Mouse (Mus musculus) E14TG2a.4 (cell line): ENCODE results near the gene Lzts3.

Experiments used
- H3K27me3 ChIP-seq: 2 replicates; pipeline ENCODE4 v1.6.1; 2014; ENCODE audit warnings: low read length, control low read depth; ENCODE audit not compliant: insufficient read depth
- H3K36me3 ChIP-seq: 2 replicates; pipeline ENCODE4 v1.6.1; 2014; ENCODE audit warnings: low read length, control low read depth; ENCODE audit not compliant: insufficient read depth
- H3K4me1 ChIP-seq: replicated peaks from 2 replicates; pipeline ENCODE4 v1.6.1; 2014; ENCODE audit warnings: low read depth, low read length, control low read depth
- H3K4me3 ChIP-seq: replicated peaks from 2 replicates; pipeline ENCODE4 v1.5.1; 2014; ENCODE audit warnings: mild to moderate bottlenecking, low read length
- H3K9me3 ChIP-seq: 2 replicates; pipeline ENCODE4 v1.6.1; 2014; ENCODE audit warnings: low read length, control low read depth
- CTCF ChIP-seq: conservative IDR thresholded peaks from 2 replicates; pipeline ENCODE4 v1.5.1; 2014; ENCODE audit warnings: low read length
- NANOG ChIP-seq: IDR thresholded peaks from 2 replicates; pipeline ENCODE4 v1.6.1; 2014; ENCODE audit warnings: borderline replicate concordance, low read length, mixed read lengths
- POU5F1 ChIP-seq: IDR thresholded peaks from 2 replicates; pipeline ENCODE4 v1.6.1; 2014; ENCODE audit warnings: low read length, borderline replicate concordance

Gene Lzts3

GRCm38 (mm10) chr2:130632416-130632815 lies 10.2 kb downstream of the Lzts3 start:
- H3K36me3 ChIP-seq = peaks cover 9% of the 10 kb centered on the region
- H3K4me3 ChIP-seq = no peak overlapping the region
- no peak for TF ChIP-seq POU5F1
- TF ChIP-seq CTCF = no peak
- no peak for TF ChIP-seq NANOG
- peaks cover 85% of the 10 kb centered on the region for H3K4me1 ChIP-seq
- peaks cover 39% of the 10 kb centered on the region for H3K27me3 ChIP-seq
- no peaks in the 10 kb centered on the region for H3K9me3 ChIP-seq

GRCm38 (mm10) chr2:130629839-130630203 lies 12.8 kb downstream of the Lzts3 start, which contains the start of the genes Fastkd5 and Ubox5:
Fastkd5 (minus strand) TSS chr2:130630027.
Ubox5 (minus strand) TSS chr2:130630038.
- Histone ChIP-seq H3K36me3 (peaks cover 35% of the 10 kb centered on the region), H3K9me3 (no peaks in the 10 kb centered on the region), H3K4me1 (peaks cover 81% of the 10 kb centered on the region), H3K4me3 (peak within 1 kb of the TSS; percentile 98), H3K27me3 (peaks cover 13% of the 10 kb centered on the region)
- TF ChIP-seq NANOG (no peak), POU5F1 (no peak), CTCF (no peak)

- peak overlapping the region; percentile 98 for H3K4me3 ChIP-seq
- peaks cover 78% of the 10 kb centered on the region for H3K4me1 ChIP-seq
- TF ChIP-seq POU5F1 (no peak), CTCF (no peak), NANOG (no peak)
- no peaks in the 10 kb centered on the region for H3K9me3 ChIP-seq
- H3K27me3 ChIP-seq = peaks cover 8% of the 10 kb centered on the region
- peaks cover 39% of the 10 kb centered on the region for H3K36me3 ChIP-seq
Observed at GRCm38 (mm10) chr2:130629080-130629838, 13.3 kb downstream of the Lzts3 start.

DNA sequence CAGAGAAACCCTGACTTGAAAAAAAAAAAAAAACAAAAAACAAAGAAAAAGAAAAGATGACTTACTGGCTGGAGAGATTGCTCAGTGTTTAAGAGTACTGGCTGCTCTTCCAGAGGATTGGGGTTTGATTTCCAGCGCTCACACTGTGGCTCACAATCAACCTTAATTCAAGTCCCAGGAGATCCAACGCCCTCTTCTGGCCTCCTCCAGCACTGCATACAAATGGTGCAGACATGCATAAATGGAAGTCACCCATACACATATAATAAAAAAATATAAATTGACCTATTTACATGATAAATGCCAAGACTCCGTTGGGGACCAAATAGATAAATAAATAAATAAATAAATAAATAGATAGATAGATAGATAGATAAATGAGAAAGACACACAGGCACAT lies 14.2 kb downstream of the Lzts3 start:
- Histone ChIP-seq H3K27me3 (no peaks in the 10 kb centered on the region), H3K4me3 (peak overlapping the region; percentile 98), H3K9me3 (no peaks in the 10 kb centered on the region), H3K4me1 (peaks cover 70% of the 10 kb centered on the region), H3K36me3 (peaks cover 47% of the 10 kb centered on the region)
- TF ChIP-seq NANOG (no peak), CTCF (peak; percentile 69)

DNA sequence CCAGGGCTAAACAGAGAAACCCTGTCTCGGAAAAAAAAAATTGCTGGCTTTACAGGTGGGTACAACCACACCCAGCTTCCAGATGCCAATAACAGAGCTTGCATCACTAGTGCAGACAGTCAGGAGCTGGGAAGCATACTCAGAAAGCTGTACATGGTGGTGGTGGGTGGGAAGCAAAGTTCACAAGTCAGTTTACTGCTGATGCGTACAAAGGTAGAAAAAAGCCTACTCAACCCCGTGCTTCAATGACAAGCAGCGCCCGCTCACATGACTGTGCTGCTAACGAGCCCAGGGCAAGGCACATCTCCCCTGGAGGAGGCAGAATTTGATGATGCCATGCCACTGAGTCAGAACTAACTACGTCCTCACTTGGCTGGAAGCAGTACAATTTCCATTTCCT lies 23.6 kb downstream of the Lzts3 start:
- Histone ChIP-seq H3K36me3 (peaks cover 90% of the 10 kb centered on the region), H3K9me3 (no peaks in the 10 kb centered on the region), H3K27me3 (no peaks in the 10 kb centered on the region), H3K4me1 (peaks cover 15% of the 10 kb centered on the region; the same call in 1 of the 2 replicates), H3K4me3 (no peak overlapping the region)
- TF ChIP-seq CTCF (no peak), NANOG (no peak), POU5F1 (no peak)

DNA sequence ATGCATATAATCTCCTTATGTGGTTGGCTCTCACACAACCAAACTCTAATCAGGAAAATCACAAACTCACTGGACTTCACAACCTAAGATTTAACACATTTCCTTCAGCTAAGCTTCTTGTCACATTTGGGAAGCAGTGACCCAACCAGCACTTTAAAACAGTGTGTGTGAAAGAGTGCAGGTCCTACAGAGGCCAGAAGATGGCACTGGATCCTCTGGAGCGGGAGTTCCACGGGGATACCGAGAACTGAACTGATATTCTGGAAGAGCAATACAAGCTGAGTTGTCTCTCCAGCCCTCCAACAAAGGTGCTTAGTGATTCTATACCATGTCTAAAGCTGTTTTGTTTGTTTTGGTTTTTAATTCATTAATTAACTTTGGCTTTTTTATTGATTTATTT lies 29.5 kb downstream of the Lzts3 start:
- Histone ChIP-seq H3K4me1 (no peaks in the 10 kb centered on the region), H3K4me3 (no peak overlapping the region), H3K27me3 (no peaks in the 10 kb centered on the region), H3K9me3 (no peaks in the 10 kb centered on the region), H3K36me3 (peaks cover 74% of the 10 kb centered on the region)
- TF ChIP-seq CTCF (peak; percentile 68), NANOG (no peak), POU5F1 (no peak)

DNA sequence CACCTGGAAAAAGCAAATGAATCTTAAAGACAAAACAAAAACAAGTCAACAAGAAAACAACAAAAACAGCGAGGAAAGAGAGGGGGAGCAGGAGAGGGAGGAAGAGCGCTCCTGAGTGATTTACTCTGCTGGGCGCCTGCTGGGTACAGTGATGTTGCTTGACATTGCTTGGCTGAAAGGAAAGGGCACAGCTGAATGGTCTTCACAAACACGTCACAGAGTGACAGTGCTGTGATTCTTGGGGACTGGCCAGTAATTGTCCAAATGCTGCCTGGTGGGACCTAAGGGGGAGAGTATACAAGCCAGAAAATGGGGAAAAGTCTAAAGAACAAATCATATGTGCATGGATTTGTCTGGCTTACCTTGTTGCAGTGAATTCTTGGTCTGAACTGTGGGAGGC lies 40.4 kb downstream of the Lzts3 start:
- H3K4me1 ChIP-seq = no peaks in the 10 kb centered on the region; the same call in 1 of the 2 replicates
- H3K27me3 ChIP-seq = no peaks in the 10 kb centered on the region
- TF ChIP-seq CTCF (no peak), NANOG (no peak), POU5F1 (no peak)
- no peak overlapping the region for H3K4me3 ChIP-seq
- peaks cover 79% of the 10 kb centered on the region for H3K36me3 ChIP-seq
- H3K9me3 ChIP-seq = no peaks in the 10 kb centered on the region

- Histone ChIP-seq H3K36me3 (peaks cover 90% of the 10 kb centered on the region), H3K9me3 (no peaks in the 10 kb centered on the region), H3K27me3 (no peaks in the 10 kb centered on the region), H3K4me3 (no peak overlapping the region), H3K4me1 (peaks cover 5% of the 10 kb centered on the region; the same call in 1 of the 2 replicates)
- no peak for TF ChIP-seq CTCF
- no peak for TF ChIP-seq NANOG
- no peak for TF ChIP-seq POU5F1
Observed at GRCm38 (mm10) chr2:130598399-130598798, 44.2 kb downstream of the Lzts3 start.
